Mouse (Mus musculus): ENCODE results near the gene Olfr866.

The Olfr866 gene

GRCm38 (mm10) chr9:20027935-20028334, at the start of gene Olfr866:
TSS of gene Olfr866 (minus strand) at chr9:20028035.
- DNase-seq (ENCODE audit: low read depth, low spot score), result no peak

- DNase-seq (ENCODE audit: low read depth, low spot score), result no peak
Measured at GRCm38 (mm10) chr9:20073523-20074177, 45.8 kb upstream of the Olfr866 start.

GRCm38 (mm10) chr9:20071291-20071690, 43.5 kb upstream of the Olfr866 start:
- DNase-seq (ENCODE audit: low read depth, low spot score), result no peak

GRCm38 (mm10) chr9:20070236-20070635, 42.4 kb upstream of the Olfr866 start:
- DNase-seq (ENCODE audit: low read depth, low spot score), result no peak

- DNase-seq (ENCODE audit: low read depth, low spot score), result no peak
Measured at GRCm38 (mm10) chr9:20057462-20057861, 29.6 kb upstream of the Olfr866 start, which contains the start of gene Olfr867. TSS of gene Olfr867 (minus strand) at chr9:20057562.

GRCm38 (mm10) chr9:20047964-20048363, 20.1 kb upstream of the Olfr866 start:
- no peak for DNase-seq (ENCODE audit: low read depth, low spot score)
